Mouse (Mus musculus) kidney, adult 2 months (tissue): ENCODE results near the gene Vwa7.
"Not testable (repeated sequence)": the region's sequence is repeated elsewhere in the genome, so short reads cannot be mapped to it uniquely, and the experiment has no call there.

ENCODE experiments used
- CTCF ChIP-seq: fragments of 200-500 bp; conservative IDR thresholded peaks from 2 replicates; pipeline ENCODE4 v1.5.1; 2011; ENCODE audit warnings: low read depth, mild to moderate bottlenecking, control low read depth, low read length, moderate library complexity, mixed read lengths; ENCODE audit not compliant: insufficient read depth, insufficient read length
- POLR2A ChIP-seq: fragments of 200-500 bp; IDR thresholded peaks from one replicate; pipeline ENCODE4 v1.6.1; 2011; ENCODE audit warnings: low read depth, low read length, control low read depth

GRCm38 (mm10) chr17:34999871-35000716, 16.3 kb upstream of the Vwa7 start:
- TF ChIP-seq POLR2A, CTCF: not testable (repeated sequence)
